Mouse (Mus musculus): Measurements from ENCODE around the gene Lrrc41.
A peak's percentile ranks its signal among the peaks of the same experiment; 100 is the strongest.

Gene Lrrc41

DNA sequence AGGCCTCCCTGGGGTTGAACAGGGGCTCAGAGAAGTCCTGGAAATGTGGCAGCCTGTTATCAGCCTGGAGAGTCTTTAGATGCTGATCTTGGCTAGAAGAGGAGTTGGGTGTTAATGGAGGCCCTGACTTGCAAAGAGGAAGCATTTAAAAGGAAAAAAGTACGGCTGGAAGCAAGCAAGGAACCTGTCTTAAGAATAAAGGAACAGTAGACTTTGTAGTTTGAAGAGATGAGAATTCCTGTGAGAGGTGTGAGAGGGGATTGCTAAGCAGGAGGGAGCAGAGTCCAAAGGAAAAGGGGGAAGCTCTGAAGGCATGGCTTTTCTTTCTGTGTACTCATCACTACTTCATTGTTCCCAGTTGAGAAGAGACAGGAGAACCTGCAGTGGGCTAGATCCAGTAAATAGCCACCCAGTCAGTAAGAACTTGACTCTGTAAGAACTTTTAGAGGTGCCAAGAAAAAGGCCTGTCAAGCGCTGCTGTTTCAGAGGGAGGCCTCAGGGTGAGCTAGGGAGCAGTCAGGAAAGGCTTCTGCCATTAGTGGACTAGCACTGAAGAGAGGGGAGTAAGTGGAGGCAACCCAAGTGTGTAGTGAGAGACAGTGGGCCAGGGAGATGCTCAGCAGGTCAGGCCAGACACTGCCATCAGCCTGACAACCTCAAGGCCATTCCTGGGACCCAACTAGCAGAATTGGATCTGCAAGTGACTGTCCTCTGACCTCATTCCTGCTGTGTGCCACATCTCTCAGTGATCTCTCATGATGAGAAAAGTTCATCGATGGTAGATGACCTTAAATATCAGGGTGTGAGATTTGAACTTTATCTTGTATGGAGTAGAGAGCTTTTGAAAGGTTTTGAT, 2.4 kb downstream of the Lrrc41 start:
- DNase-seq (ENCODE audit: low spot score), result peak; percentile 16

GRCm38 (mm10) chr4:116088510-116089249, 13.6 kb downstream of the Lrrc41 start:
- DNase-seq (ENCODE audit: low spot score), result no peak

GRCm38 (mm10) chr4:116096291-116096690, 21.2 kb downstream of the Lrrc41 start:
- DNase-seq (ENCODE audit: low spot score), result no peak

GRCm38 (mm10) chr4:116097211-116097610, 22.1 kb downstream of the Lrrc41 start:
- no peak for DNase-seq (ENCODE audit: low spot score)

DNA sequence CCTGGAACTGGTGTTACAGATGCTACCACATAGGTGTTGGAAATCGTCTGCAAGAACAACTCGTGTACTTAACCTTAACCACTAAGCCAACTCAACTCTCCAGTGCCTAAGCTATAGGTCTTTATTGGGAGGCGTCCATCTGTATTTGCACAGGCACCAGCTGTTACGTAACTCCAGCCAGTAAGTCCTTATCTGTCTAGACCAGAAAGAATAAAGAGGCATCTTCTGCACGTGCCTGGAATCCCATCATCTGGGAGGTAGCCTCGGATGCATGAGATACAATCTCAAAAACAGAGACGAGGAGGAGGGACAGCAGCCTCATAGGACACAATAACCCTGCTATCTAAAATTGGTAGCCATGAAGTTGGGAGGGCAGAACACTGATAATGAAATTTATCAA, 25.9 kb downstream of the Lrrc41 start:
- DNase-seq (ENCODE audit: low spot score), result no peak

DNA sequence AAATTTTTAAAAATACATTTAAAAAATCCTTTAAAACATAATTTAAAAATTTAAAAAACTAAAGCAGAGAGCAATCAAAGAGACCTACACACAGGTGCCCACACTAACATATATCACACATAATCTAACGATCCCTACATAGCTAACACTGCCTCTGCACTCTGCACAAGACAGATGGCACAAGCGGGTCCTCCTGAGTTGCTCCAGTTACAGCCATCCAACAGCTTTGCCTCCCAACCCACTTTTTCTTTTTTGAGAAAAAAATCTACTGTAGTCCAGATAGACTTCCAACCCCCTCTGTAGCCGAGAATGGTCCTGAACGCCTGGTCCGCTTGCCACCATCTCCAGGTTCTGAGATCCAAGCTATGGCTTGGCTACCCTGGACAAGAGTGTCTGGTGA, 30.2 kb downstream of the Lrrc41 start:
- DNase-seq (ENCODE audit: low spot score), result no peak

DNA sequence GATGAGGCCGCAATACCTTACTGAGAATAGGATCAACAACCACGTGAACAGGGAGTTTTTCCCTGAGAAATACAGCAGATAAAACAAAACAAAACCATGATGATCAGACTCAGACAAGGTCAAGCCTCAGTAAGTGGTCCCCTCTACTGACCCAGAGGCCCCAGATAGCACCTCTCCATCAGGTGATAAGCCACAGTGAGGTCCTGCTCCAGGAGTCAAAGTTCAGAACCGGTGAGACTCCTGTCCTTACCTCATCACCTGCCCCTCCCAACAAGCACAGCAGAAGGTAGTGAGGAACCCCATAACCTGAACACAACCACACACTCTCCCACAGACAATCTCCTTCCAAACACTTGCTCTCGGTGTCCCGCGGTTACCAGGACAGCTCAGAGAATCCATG, 35.6 kb downstream of the Lrrc41 start:
- DNase-seq (ENCODE audit: low spot score), result no peak

- no peak for DNase-seq (ENCODE audit: low spot score)
These were observed 36.4 kb downstream of the Lrrc41 start for GRCm38 (mm10) chr4:116111486-116111885.

GRCm38 (mm10) chr4:116122762-116123161, 47.7 kb downstream of the Lrrc41 start:
- no peak for DNase-seq (ENCODE audit: low spot score)

- peak; percentile 83 for DNase-seq (ENCODE audit: low spot score)
These were observed 48.8 kb downstream of the Lrrc41 start, which contains the start of the genes Rad54l and Pomgnt1 for GRCm38 (mm10) chr4:116123602-116124519. TSS of gene Rad54l (minus strand) at chr4:116123690. TSS of gene Pomgnt1 (plus strand) at chr4:116123840.

DNA sequence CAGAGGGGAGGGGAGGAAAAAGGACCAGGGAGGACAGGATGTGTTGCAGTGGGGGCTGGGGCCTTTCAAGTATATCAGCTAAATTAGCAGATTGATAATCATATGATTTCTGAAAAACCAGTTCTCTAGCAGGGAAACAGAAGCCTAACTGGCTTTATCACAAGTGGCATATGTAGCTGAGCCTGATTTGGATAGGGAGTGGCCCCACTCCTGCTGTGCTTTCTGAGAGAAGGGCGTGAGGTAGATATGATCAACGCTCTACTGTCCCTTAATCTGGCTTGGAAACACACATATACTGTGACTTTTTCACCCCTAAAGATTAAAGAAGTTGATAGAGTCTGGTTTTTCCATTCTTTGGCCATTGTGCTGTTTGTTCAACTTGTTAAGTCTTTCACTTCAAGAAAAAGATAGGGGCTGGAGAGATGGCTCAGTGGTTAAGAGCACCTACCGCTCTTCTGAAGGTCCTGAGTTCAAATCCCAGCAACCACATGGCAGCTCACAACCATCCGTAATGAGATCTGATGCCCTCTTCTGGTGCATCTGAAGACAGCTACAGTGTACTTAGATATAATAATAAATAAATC, 50.8 kb downstream of the Lrrc41 start:
- no peak for DNase-seq (ENCODE audit: low spot score)

DNA sequence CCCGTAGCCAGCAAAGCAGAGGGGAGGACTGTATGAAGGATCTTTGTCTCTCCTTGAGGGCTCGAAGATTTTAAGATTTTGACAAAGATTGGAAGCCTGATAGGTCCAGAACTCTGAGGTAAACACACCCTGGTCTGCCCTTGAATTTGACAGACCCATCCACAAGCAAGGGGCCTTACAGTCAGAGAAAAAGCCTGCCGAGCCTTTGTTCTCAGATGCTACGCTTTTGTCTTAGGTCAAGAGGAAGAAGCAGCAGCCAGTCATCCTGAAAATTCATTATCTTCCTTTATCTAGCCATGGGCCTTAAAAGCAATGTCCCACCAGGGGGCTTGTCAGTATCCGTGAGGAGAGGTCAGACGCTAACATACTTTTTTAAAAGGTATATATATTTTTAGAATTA, 52.9 kb downstream of the Lrrc41 start:
- no peak for DNase-seq (ENCODE audit: low spot score)

GRCm38 (mm10) chr4:116133126-116133525, 58.1 kb downstream of the Lrrc41 start:
- no peak for DNase-seq (ENCODE audit: low spot score)

GRCm38 (mm10) chr4:116134990-116135389, 59.9 kb downstream of the Lrrc41 start:
- no peak for DNase-seq (ENCODE audit: low spot score)

- DNase-seq (ENCODE audit: low spot score), result no peak
These were observed 62.4 kb downstream of the Lrrc41 start for GRCm38 (mm10) chr4:116137421-116137996.

GRCm38 (mm10) chr4:116140801-116141574, 65.9 kb downstream of the Lrrc41 start:
- DNase-seq (ENCODE audit: low spot score), result no peak

- no peak for DNase-seq (ENCODE audit: low spot score)
These were observed 66.7 kb downstream of the Lrrc41 start for GRCm38 (mm10) chr4:116141736-116142135.

GRCm38 (mm10) chr4:116142269-116142668, 67.2 kb downstream of the Lrrc41 start:
- DNase-seq (ENCODE audit: low spot score), result no peak

DNA sequence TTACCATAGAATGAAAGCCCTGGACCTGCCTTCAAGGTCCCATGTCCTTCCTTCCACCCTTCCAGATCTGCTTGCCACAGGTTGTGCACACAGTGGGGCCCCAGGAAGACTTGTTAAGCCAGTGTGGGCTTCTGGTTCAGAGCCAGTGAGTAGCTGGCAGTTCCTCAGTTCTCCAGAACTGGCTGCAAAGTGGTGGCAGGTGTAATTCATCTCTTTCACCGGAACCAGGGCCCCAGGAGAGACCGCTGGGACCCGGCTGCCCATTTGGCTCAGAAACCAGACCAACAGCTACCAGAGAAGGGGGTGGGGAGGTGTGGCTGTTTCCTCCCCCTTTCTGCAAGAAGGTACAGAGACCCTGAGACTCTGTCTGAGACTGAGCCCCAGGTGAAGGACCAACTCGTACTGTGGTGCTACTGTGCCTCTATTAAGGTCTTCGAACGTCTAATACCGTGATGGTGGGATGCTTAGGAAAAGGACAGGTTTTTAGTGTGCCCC, 68.3 kb downstream of the Lrrc41 start:
- DNase-seq (ENCODE audit: low spot score), result no peak

Data from ovary, postnatal 36 days (tissue).